Mouse (Mus musculus) hindbrain, embryonic 14.5 days (tissue): ENCODE data around the gene Zfp362. TPM values are rescaled to one million over a fixed set of nuclear protein-coding genes. Genes with fewer than 3 reads are reported as not detected.

Experiments used
- ATAC-seq: fragments of 200-750 bp; cut with Nextera tagmentation; 2 replicates; pipeline ENCODE4 v1.8.0; 2017; ENCODE audit warnings: moderate number of reproducible peaks, mild to moderate bottlenecking, moderate TSS enrichment, moderate library complexity; ENCODE audit not compliant: low FRiP score
- DNase-seq: peaks from one replicate; pipeline ENCODE4 v3.0.0-alpha.2; 2015; ENCODE audit warnings: low spot score
- H3K27ac ChIP-seq: fragments of 300-500 bp; sonication (generic); 2 replicates; pipeline ENCODE4 v1.5.1; 2014; ENCODE audit warnings: mild to moderate bottlenecking, moderate library complexity
- H3K27me3 ChIP-seq: fragments of 300-500 bp; sonication (generic); 2 replicates; pipeline ENCODE4 v1.6.1; 2014; ENCODE audit warnings: mild to moderate bottlenecking, low read length, mixed read lengths; ENCODE audit not compliant: control insufficient read depth, insufficient read depth
- H3K36me3 ChIP-seq: fragments of 300-500 bp; sonication (generic); replicated peaks from 2 replicates; pipeline ENCODE4 v1.6.1; 2014; ENCODE audit not compliant: control insufficient read depth, insufficient read depth
- H3K4me1 ChIP-seq: fragments of 300-500 bp; sonication (generic); replicated peaks from 2 replicates; pipeline ENCODE4 v1.6.1; 2014; ENCODE audit warnings: antibody characterized with exemption, low read length, mixed read lengths; ENCODE audit not compliant: control insufficient read depth, insufficient read depth
- H3K4me2 ChIP-seq: fragments of 300-500 bp; sonication (generic); replicated peaks from 2 replicates; pipeline ENCODE4 v1.6.1; 2014; ENCODE audit warnings: mild to moderate bottlenecking, moderate library complexity
- H3K4me3 ChIP-seq: fragments of 300-500 bp; sonication (generic); replicated peaks from 2 replicates; pipeline ENCODE4 v1.5.1; 2014; ENCODE audit warnings: mild to moderate bottlenecking, low read length
- H3K9ac ChIP-seq: fragments of 300-500 bp; sonication (generic); 2 replicates; pipeline ENCODE4 v1.6.1; 2014
- H3K9me3 ChIP-seq: fragments of 300-500 bp; sonication (generic); 2 replicates; pipeline ENCODE4 v1.6.1; 2016; ENCODE audit warnings: low read length; ENCODE audit not compliant: control insufficient read depth
- WGBS: fragments of 180-500 bp; shearing (Covaris S2); extraction: QIAGEN DNeasy Blood & Tissue Kit; methylation state at CpG from one replicate; pipeline ENCODE4 v1.1.7; 2014; 5-methylcytosine and 5-hydroxymethylcytosine counted together
- polyA plus RNA-seq: library from polyadenylated mRNA; unstranded; fragments of >200 nt; fragmentation: Nextera tagmentation; extraction: Ambion mirVana; gene quantifications from 2 replicates; pipeline ENCODE4 v1.2.1, GENCODE M21; 2014

Gene Zfp362
- polyA plus RNA-seq, 1 experiment from 2014 or later: 33.6 TPM

DNA sequence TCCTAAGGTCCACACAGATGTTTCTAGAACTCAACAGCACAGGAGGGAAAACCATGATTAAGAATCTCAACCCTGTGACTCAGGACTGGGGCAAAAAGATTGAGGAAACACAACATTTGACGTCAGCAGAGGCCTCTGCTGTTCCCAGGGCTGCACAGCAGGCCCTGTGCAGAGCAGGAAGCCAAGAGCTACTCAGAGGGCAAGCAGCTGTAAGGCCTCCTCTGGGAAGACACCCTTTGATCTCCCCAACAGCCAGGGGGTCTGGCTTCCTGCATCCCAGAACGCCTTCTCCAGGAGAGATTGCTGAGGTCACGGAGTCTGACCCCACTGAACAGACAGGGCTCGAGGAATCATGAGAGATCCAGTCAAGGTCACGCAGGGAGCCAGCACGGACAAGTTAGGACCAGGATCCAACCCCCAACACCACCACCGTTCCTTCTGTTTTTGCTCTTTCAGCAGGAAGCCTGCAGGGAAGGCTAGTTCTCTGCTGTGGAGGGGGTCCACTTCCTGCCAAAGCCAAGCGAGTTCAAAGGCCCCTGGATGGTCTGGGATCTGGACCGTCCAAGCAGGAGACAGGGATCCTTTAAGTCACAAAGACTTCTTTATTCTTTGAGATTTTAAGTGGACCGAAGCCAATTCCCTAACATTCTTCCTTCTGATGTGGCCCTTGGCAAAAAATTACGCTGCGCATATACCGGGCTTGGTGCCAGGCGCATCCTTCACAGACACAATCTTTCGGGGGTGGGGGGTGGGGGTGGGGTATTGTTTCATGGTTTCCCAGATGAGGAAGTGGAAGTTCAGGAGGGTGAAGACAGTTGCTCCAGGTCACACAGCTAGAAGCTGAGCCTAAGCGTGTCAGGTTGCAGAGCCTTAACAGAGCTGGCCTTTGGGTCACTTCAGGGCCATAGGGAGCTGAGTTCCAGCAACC, 34.2 kb upstream of the Zfp362 start:
- H3K4me3 ChIP-seq: no peak overlapping the region
- H3K4me1 ChIP-seq: 0 out of 2 replicates have a peak, but pooled peaks cover 7% of the 10 kb centered on the region
- no peaks in the 10 kb centered on the region for H3K36me3 ChIP-seq
- ATAC-seq (peak; percentile 24; the same call in 1 of the 2 replicates), DNase-seq (peak; percentile 53)
- H3K4me2 ChIP-seq: no peak overlapping the region
- 52% methylated on average over 16 of the region's 16 CpGs for WGBS
- no peaks in the 10 kb centered on the region for H3K27me3 ChIP-seq
- H3K9ac ChIP-seq: no peak overlapping the region
- no peaks in the 10 kb centered on the region for H3K9me3 ChIP-seq
- peak overlapping the region; percentile 72 for H3K27ac ChIP-seq

DNA sequence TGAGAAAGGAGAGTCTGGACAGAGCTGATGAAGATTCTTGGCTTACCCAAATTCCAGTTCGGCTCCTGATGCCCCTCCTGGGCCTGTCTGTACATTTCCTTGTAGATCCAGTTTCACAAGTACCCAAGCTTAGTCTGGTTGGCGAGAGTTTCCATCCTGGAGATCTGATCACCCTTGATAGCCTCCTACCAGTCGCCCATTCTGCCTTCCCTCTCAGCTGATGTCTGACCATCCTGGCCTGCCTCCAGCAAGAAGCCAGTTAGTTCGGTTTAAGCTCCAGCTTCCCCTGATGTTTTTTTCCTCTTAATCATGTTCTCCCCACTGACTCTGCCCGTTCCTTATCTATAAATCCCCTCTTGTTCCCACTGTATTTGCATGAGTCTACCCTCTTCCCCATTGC, 32.4 kb upstream of the Zfp362 start:
- no peaks in the 10 kb centered on the region for H3K9me3 ChIP-seq
- H3K27me3 ChIP-seq: no peaks in the 10 kb centered on the region
- no peak overlapping the region for H3K9ac ChIP-seq
- no peak for ATAC-seq
- WGBS: 70% methylated on average over 5 of the region's 5 CpGs
- H3K4me3 ChIP-seq: no peak overlapping the region
- H3K4me1 ChIP-seq: 0 out of 2 replicates have a peak, but pooled peaks cover 7% of the 10 kb centered on the region
- no peak overlapping the region for H3K4me2 ChIP-seq
- no peak overlapping the region for H3K27ac ChIP-seq
- H3K36me3 ChIP-seq: no peaks in the 10 kb centered on the region
- no peak for DNase-seq

DNA sequence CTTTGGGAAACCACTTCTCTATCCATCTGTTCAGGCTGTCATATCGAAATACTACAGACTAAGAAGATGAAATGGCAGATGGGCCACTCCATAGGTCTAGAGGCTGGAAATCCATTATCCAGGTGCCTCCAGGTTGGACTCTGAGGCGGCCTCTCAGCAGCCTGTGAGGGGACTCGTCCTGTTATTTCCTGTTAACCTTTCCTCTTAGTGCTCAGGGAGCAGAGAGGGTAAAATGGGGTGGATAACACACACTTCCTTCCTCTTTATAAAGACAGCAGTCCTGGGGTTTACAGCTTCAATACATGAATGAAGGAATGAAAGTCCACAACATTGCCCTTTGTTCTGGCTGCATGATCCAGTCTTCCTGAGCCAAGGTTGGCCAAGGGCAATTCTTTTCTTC, 18.3 kb upstream of the Zfp362 start:
- no peak overlapping the region for H3K4me2 ChIP-seq
- DNase-seq (no peak), ATAC-seq (no peak)
- no peaks in the 10 kb centered on the region for H3K9me3 ChIP-seq
- H3K27ac ChIP-seq: no peak overlapping the region
- no peaks in the 10 kb centered on the region for H3K4me1 ChIP-seq
- H3K36me3 ChIP-seq: no peaks in the 10 kb centered on the region
- no peak overlapping the region for H3K9ac ChIP-seq
- 77% methylated on average over 3 of the region's 3 CpGs for WGBS
- H3K4me3 ChIP-seq: no peak overlapping the region
- H3K27me3 ChIP-seq: no peaks in the 10 kb centered on the region

DNA sequence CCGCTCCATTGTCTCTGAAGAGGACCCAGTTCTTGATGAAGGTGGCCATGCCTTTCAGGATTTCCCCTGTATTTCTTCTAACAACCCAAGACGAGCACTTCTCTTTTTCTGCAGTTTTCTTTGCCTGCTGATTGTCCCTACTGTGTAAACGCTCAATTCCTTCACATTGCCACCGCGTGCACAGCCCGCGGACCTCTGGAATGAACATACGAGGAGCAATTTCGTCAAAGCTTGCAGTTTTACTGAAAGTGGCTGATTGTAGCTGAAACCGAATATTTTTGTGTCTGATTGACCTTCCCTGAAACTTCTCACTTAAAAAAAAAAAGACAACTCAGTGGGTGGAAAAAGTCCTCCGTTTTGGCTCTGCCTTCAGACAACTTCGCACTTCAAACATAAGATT, 14.7 kb upstream of the Zfp362 start:
- DNase-seq: no peak
- Histone ChIP-seq H3K4me2 (no peak overlapping the region), H3K27me3 (no peaks in the 10 kb centered on the region), H3K4me3 (no peak overlapping the region), H3K27ac (no peak overlapping the region), H3K4me1 (no peaks in the 10 kb centered on the region), H3K9me3 (no peaks in the 10 kb centered on the region), H3K36me3 (no peaks in the 10 kb centered on the region), H3K9ac (no peak overlapping the region)
- ATAC-seq: no peak
- 68% methylated on average over 12 of the region's 12 CpGs for WGBS

DNA sequence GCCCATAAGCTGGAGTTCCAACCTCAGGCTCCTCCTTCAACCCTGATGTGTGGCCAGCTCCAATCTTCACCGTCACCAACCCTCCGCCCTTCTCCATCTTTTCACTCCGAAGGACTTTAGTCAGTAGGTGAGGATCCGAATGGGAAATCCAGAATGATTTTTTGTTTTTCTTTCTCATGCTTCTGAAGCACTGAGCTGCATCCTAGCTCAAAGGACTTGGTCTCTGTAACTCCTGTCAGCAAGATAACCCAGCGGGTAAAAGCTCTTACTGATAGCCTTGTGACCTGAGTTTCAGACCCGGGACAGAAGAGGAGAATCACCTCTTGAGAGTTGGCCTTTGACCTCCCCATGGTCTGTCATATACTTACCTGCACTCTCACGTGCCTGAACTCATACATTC, 11.2 kb upstream of the Zfp362 start:
- DNase-seq (no peak), ATAC-seq (no peak)
- H3K9me3 ChIP-seq: no peaks in the 10 kb centered on the region
- WGBS: 72% methylated on average over 7 of the region's 7 CpGs
- no peaks in the 10 kb centered on the region for H3K27me3 ChIP-seq
- H3K4me1 ChIP-seq: peaks cover 5% of the 10 kb centered on the region
- no peak overlapping the region for H3K9ac ChIP-seq
- H3K27ac ChIP-seq: no peak overlapping the region
- no peak overlapping the region for H3K4me2 ChIP-seq
- H3K36me3 ChIP-seq: no peaks in the 10 kb centered on the region
- no peak overlapping the region for H3K4me3 ChIP-seq

DNA sequence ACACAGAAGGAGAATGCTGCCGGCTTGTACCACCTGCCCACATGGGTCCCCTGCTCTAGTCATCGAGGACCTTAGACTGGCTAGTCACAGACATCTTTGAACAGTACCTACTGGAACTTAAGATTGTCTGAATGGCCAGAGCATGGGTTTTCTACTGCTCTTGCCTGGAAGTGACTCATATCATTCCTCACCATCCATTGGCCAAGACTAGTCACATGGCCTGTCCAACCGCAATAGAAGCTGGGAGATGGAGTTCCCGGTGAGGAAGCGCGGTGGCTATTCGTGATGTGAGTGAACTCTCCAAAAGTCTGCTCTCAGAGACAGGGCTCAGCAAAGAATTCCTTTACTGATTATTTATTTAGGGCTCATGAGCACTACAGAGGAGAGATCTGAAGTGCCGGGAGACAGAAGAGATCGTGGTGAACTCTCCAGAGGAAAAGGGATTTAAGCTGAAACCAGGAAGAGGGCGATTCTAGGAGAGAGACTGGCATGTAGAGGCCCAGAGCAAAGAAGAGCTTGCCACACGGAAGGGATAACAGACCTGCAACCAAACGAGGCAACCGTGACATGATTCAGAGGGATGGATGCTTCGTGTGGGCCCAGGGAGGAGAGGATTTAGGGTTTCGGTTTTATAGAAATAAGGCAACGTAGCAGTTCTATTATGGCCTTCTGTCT, 5.7 kb upstream of the Zfp362 start:
- peak overlapping the region; percentile 65 for H3K9ac ChIP-seq
- peak overlapping the region; percentile 46 for H3K27ac ChIP-seq
- H3K4me2 ChIP-seq: peak overlapping the region; percentile 64
- peak overlapping the region; percentile 41 for H3K4me3 ChIP-seq
- 12% methylated on average over 16 of the region's 16 CpGs for WGBS
- H3K4me1 ChIP-seq: peaks cover 7% of the 10 kb centered on the region
- DNase-seq (peak; percentile 88), ATAC-seq (peak; percentile 92)
- H3K27me3 ChIP-seq: no peaks in the 10 kb centered on the region
- no peaks in the 10 kb centered on the region for H3K9me3 ChIP-seq
- no peaks in the 10 kb centered on the region for H3K36me3 ChIP-seq

DNA sequence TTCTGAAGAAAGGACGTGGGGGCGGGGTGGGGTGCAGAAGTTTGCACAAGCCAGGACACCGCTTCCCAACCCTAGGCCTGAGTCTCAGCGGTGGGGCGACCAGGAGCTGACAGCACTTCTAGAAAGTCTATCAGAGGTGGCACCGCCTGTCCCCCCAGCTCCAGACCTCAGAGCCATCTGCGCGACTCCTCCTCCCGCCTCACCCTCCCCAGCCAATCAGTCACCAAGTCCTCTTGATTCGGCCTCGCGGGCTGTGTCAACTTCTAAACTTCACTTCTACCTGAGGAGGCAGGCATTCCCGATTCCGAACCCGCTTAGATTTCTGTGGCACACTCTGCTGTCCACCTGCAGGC, 958 bp upstream of the Zfp362 start:
- no peaks in the 10 kb centered on the region for H3K27me3 ChIP-seq
- 2% methylated on average over 15 of the region's 15 CpGs for WGBS
- no peak for DNase-seq
- peak overlapping the region; percentile 99 for H3K4me2 ChIP-seq
- ATAC-seq: peak; percentile 47; the same call in 1 of the 2 replicates
- peak overlapping the region; percentile 98 for H3K27ac ChIP-seq
- peaks cover 29% of the 10 kb centered on the region for H3K4me1 ChIP-seq
- H3K9ac ChIP-seq: peak overlapping the region; percentile 96
- peak overlapping the region; percentile 64 for H3K4me3 ChIP-seq
- no peaks in the 10 kb centered on the region for H3K36me3 ChIP-seq
- no peaks in the 10 kb centered on the region for H3K9me3 ChIP-seq

DNA sequence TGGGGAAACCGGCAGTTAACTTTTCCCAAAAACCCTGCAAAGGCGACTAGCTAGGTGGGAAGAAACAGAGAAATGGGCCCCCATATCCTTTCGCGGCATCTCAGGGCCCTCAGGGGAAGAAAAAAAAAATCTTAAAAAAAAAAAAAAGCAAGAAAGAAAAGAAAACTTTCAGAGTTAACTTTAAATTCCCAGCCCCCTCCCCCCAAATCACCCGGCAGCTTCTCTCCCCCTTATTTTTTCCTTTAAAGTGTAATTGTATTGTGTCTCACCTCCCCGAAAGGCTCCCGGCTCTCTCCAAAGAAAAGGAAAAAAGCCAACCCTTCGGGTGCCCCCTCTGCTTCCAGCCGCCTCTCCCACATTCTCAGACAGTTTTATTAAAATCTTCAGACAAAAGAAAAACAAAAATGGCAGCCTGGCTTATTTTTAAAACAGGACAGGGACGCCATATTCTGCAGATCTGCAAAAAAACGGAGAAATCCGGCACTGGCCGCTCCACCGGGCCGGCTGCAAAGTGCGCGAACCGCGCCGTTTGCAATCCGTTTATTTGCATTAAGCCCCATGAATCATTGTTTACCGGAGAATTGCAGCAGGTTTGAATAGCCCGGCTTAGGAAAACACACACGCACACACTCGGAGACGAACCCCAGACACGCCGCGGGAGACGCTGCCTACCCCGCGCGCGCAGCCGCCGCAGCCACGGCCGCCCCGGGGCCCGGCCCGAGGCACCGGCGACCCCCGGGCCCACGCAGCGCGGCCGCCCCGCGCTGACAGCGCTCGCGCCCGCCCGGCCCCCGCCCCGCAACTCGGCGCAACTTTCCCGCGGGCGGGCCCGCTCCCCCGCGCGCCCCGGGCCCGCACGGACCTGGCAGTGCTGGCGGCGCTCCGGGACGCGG, 449 bp downstream of the Zfp362 start:
- under 1% methylated on average over 50 of the region's 74 CpGs for WGBS
- Histone ChIP-seq H3K27ac (peak overlapping the region; percentile 98), H3K9ac (peak overlapping the region; percentile 96), H3K4me1 (peaks cover 35% of the 10 kb centered on the region), H3K4me2 (peak overlapping the region; percentile 99), H3K36me3 (no peaks in the 10 kb centered on the region), H3K27me3 (no peaks in the 10 kb centered on the region), H3K4me3 (peak overlapping the region; percentile 64), H3K9me3 (no peaks in the 10 kb centered on the region)
- DNase-seq (peak; percentile 56), ATAC-seq (no peak; the same call in 1 of the 2 replicates)
